Mouse (Mus musculus): ENCODE data around the gene Arfgap3.
A peak's percentile ranks its signal among the peaks of the same experiment; 100 is the strongest.
"Not testable (repeated sequence)": the region's sequence is repeated elsewhere in the genome, so short reads cannot be mapped to it uniquely, and the experiment has no call there.

Arfgap3 gene

GRCm38 (mm10) chr15:83349954-83350711 is at the start of gene Arfgap3:
TSS of gene Arfgap3 (minus strand) at chr15:83350247.
- DNase-seq (ENCODE audit: low spot score in 2 of 2) = peak; percentile 93 to 96

DNA sequence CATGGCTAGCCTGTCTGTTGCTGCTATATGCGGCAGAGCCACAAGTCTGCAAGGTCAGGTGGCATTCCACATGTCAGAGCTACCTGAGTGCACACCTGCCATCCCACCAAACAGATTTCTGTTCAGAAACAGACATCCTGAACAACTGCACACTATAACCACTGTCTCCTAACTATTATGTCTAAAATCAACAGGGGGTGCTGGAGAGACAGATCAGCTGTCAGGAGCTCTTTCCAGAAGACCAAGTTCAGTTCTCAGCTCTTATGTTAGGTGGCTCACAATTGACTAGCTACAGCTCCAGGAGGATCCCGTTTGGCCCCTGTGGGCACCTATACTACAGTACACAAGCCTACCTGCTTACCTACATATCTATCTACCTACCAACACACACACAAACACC is 42.7 kb upstream of the Arfgap3 start:
- DNase-seq (ENCODE audit: low spot score in 2 of 2) = no peak

GRCm38 (mm10) chr15:83387911-83388310 is 37.9 kb upstream of the Arfgap3 start:
- DNase-seq (ENCODE audit: low spot score in 2 of 2) = no peak

DNA sequence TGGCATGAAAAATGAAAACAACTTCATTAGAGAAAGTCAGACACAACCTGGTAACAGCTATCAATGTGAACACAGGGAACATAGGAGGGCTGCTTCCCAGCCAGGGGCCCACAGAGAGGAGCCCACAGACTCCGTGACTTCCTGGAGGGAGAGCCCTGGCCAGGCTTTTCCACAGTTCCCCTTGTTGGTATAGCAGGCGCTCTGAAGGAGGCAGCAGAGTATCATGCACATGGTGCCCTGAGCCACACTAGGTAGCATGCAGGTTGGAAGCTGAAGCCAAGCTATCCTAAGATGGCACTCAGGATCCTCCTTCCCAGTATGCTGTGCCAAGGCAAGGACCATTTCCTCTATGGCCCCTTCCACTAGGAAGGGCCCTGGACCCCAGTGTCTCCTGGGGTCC is 33.6 kb upstream of the Arfgap3 start:
- no peak for DNase-seq (ENCODE audit: low spot score in 2 of 2)

DNA sequence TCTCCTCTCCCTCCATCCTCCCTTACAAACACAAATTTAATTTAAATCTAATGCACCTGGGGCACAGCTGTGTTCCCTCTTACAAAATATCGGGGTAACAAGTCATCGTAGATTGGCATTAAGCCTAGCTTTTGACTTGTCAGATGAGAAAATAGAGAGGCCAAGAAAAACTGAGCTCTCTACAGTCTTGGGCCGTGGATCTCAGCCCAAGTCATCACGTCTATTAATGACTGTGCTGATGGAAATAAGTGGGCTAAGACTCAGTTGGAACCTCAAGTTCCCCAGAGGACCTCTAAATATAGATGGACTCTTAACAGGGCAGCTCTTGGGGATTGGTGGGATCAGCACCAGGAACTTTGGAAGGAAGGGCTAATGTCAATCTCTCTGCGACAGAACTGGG is 33.1 kb upstream of the Arfgap3 start:
- DNase-seq (ENCODE audit: low spot score in 2 of 2) = no peak

DNA sequence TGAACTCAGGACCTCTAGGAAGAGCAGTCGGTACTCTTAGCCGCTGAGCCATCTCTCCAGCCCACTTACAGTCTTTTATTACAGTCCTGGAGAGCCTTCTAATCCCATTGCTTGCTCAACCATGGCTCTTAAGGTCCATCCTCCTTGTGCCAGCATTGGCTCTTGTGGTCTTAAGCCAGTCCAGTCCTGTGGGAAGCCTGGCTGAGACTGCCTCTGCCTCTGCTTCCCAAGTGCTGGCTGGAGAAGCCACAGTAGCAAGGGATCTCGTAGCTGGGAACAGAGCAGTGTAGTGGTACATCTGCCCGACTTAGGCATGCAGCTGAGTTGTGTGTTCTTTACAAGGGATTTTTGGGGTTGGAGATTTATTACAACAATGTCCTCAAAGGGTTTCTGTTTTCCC is 32.4 kb upstream of the Arfgap3 start:
- DNase-seq (ENCODE audit: low spot score in 2 of 2) = no peak

DNA sequence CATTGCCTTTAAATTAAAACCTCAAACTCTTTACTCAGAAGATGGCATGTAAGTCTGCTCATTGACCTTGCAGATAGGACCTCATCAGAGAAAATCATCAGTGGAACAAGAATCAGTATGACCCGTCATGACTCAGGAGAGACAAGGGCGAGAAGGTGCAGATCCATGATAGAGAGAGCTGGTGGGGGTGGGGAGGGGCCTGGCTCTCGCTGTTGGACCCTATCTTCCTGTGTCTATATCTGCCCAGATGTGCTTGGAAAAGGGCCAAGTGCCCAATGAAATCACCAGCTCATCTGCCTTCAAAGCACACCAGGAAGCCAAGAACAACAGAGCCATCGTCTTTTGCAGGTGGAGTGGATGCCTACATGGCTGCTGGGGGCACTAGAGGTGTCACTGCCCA is 27.1 kb upstream of the Arfgap3 start:
- no peak for DNase-seq (ENCODE audit: low spot score in 2 of 2)

GRCm38 (mm10) chr15:83375136-83375535 is 25.1 kb upstream of the Arfgap3 start:
- peak in 1 of 2 experiments; percentile 54 for DNase-seq (ENCODE audit: low spot score in 2 of 2)

DNA sequence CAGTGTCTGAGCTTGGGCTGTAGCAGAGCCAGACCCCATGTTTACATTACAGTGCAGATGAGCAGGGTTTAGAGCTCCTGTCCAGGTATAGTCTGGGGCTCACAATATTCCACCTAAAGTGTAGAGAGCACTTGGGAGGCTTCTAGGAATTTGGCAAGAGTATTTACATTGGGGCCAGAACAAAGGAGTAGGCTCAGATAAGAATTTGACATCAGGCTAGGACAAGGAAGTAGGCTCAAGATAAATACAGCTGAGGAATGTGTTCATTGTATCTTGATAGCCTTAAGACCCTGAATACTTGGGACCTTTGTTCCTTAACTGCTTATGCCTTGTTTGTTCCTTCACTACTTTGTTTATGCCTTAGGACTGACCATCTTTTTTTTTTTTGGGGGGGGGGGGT is 24.0 kb upstream of the Arfgap3 start:
- no peak for DNase-seq (ENCODE audit: low spot score in 2 of 2)

GRCm38 (mm10) chr15:83368702-83369101 is 18.7 kb upstream of the Arfgap3 start:
- DNase-seq (ENCODE audit: low spot score in 2 of 2) = not testable (repeated sequence)

GRCm38 (mm10) chr15:83368261-83368660 is 18.2 kb upstream of the Arfgap3 start:
- DNase-seq (ENCODE audit: low spot score in 2 of 2) = no peak

DNA sequence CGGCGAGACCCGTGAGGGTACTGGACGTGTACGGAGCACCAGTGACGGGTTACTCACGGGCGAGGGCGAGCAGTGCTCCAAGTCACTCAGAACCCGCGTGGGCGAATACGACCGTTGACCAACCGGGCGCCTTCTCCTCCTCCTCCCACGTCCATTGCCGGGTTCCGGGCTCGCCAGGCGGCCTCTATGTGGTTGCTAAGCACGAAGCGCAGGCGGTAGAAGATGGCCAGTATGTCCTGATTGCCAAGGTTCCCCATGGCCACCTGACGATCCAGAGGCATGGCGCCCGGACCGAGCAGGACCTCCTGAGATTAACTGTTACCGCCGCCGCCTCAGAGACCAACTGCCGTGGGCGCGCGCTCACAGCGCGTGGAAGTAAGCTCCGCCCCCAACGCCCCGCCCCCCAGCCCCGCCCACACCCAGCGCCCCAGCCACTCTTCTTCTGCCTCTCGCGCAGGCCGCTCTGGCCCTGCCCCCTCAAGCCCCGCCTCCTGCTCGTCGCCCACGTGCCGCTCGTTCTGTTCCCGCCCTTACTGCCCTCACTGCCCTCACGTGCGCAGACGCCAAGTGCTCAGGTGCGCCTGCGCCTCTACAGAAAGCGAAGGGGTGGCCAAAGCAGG is 17.0 kb upstream of the Arfgap3 start:
- DNase-seq (ENCODE audit: low spot score in 2 of 2) = peak; percentile 42 to 60

GRCm38 (mm10) chr15:83365697-83366096 is 15.7 kb upstream of the Arfgap3 start:
- no peak for DNase-seq (ENCODE audit: low spot score in 2 of 2)

GRCm38 (mm10) chr15:83364194-83364593 is 14.1 kb upstream of the Arfgap3 start:
- no peak for DNase-seq (ENCODE audit: low spot score in 2 of 2)

DNA sequence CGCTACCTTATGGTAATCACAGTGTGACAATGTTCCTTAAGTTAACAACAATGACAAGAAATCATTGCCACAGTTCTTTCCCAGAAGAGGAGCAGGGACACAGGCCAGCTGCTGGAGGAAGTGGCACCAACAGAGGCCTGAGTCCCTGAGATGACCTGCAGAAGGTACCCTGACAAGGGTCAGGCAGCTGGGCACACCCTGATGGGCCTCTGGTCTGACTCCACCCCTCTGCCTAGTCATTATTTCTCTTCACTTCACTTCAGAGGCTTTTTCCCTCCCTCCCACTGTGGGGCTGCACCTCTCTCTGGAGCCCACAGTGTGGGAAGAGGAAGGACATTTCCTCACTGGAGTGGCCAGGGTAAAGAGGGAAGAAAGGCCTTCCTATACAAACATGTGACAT is 12.8 kb upstream of the Arfgap3 start:
- not testable (repeated sequence) for DNase-seq (ENCODE audit: low spot score in 2 of 2)

DNA sequence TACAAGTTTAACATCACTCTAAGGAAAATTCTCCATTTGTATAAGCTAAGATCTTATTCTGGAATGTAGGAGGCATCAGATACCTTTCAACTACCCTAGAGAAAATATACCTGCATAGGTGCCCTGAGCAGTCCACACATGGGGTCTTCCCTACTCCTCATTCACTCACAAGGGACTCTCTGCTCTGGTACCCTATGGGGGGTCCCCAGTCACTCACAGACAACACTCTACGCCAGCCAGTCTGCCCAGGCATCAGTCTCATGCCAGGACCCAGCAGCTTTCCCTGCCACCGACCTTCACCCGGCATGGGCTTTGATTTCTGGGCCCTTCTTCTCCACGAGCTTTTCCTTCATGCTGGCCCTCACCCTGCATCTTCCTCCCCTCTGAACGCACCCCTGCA is 10.9 kb upstream of the Arfgap3 start:
- not testable (repeated sequence) for DNase-seq (ENCODE audit: low spot score in 2 of 2)

DNA sequence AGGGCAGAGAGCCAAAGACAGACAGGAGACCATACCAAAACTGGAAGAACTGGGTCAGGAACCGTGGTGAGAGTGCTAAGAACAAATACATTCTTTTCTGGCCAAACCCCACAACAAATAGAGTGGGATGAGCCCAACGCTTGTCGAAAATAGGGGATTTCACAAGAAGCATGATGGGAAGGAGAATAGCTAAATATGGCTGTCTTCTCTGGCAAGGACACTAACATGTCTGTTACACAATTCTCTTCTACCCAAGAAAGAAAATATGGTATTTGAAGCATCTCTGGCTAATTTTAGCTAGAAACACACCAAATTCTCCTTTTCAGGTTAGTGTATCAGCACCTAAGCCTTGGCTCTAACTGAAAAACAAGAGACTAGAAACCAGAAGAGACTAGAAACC is 10.1 kb upstream of the Arfgap3 start:
- no peak for DNase-seq (ENCODE audit: low spot score in 2 of 2)

GRCm38 (mm10) chr15:83358476-83358875 is 8.4 kb upstream of the Arfgap3 start:
- no peak for DNase-seq (ENCODE audit: low spot score in 2 of 2)

DNA sequence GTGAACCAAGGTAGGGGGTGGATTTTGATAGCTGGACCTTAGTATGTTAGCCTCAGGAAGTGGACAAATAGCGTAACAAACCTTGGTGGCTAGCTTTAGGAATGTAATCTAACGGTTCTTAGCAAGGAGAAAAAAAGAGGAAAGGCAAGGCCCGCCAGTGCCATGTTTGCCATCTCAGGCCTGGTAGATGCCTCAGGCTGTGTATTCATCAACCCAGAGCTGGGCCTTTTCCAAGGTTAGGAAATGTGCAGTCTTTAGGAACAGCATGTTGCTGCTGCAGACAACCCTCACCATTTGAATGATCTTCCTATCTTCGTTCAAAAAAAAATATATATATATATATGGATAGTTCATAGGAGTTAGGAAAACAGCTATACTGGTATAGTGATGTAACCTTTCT is 1.5 kb upstream of the Arfgap3 start:
- DNase-seq (ENCODE audit: low spot score in 2 of 2) = no peak

DNA sequence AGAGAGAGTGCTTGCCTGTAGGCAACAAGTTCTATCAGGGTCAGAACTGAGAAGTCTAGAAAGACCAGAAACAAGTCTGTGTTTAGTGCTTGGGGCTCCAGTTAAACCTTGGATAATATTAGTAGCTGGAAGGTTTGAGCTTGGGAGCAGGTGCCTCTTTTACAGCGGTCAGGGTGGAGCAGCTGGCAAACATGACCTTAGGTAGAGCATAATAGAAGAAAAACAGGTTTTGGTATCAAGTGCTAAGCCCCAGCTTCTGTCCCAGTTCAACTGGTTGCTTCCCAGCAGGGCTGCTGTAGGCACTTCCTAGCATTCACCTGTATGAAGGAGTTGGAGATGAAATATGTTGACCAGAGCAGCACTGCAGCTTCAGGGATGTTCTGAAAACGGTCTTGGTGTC is 812 bp upstream of the Arfgap3 start:
- no peak for DNase-seq (ENCODE audit: low spot score in 2 of 2)

- DNase-seq (ENCODE audit: low spot score in 2 of 2) = peak in 1 of 2 experiments; percentile 30
These were observed 658 bp downstream of the Arfgap3 start for GRCm38 (mm10) chr15:83349225-83349953.

DNA sequence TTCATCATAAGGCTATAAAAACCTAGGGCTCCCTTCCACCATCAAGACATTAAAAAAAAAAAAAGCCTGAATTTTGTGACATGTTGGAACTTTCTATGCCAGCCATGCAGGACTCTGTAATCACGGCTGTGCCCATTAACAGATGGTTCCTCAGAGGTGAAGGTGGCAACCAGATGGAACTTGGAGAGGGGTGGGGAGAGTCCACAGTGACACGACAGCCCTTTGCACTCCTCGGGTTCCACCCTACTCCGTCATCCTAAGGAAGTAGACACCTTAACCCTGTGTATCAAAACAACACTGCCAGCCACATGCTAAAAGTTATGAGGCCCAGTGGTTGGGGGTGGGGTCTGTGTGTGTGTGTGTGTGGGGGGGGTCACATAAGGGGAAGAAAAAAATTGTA is 1.3 kb downstream of the Arfgap3 start:
- no peak for DNase-seq (ENCODE audit: low spot score in 2 of 2)
